Mouse (Mus musculus) right cerebral cortex, adult 2 months (tissue): ENCODE results near the gene Nhsl1.

Source experiments
- DNase-seq, 2 experiments: peaks; one replicate each; pipeline ENCODE4 v3.0.0; 2021 to 2022; ENCODE audit warnings: low spot score in 2 of 2

The Nhsl1 gene

DNA sequence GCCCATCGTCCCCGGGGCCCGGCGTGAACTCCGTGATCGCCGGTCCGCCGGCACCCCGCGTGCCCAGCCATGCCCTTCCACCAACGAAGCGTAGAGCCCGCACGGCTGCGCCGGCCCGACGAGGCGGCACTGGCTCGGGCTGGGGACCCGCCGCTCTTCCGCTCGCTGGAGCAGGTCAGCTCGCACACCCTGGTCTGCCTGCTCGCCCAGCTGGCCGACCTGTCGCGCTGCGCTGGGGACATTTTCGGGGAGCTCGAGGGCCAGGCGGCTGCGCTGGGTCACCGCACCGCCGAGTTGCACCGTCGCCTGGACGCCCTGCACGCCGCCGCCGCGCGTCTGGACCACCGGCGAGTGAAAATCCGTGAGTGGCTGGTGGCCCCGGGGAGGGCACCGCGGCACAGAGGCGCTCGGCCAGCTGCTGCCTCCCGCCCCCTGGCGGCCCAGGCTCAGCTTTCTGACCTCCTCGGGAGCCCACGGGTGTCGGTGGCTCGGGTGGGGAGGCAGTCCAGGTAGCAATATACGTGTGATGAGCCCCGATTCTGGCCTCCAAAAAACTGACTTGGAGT, at the start of gene Nhsl1:
TSS of gene Nhsl1 (plus strand) at position 70 of the 566 bp plus-strand sequence.
- peak in 1 of 2 experiments; percentile 17 for DNase-seq

DNA sequence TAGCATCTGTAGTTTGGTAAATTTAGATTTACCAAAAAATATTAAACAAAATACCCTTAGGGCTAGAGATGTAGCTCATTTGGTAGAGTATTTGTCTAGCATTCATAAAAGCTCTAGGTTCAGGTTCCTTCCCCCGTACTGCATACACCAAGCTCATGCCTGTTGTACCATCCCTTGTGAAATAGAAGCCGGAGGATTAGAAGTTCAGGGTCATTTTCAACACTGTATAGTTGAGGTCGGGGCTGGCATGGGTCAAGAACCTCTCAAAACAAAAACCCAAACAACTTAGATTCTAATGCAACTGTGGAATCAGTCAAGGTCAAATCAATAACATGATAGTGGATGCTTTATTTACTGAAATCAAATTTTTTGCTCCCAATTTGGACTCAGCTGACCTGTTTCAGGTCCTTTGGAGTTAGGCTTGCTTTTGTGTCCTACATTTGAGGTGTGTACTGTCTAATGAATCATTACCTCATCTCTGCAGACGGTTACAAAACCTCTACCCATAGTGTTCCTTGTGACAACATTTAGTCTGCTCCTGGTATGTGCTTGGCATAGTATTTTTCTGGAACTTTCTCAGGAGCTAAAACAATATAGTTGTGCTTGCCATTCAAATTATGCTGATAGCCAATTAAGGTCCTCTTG, 42.6 kb upstream of the Nhsl1 start:
- no peak for DNase-seq

DNA sequence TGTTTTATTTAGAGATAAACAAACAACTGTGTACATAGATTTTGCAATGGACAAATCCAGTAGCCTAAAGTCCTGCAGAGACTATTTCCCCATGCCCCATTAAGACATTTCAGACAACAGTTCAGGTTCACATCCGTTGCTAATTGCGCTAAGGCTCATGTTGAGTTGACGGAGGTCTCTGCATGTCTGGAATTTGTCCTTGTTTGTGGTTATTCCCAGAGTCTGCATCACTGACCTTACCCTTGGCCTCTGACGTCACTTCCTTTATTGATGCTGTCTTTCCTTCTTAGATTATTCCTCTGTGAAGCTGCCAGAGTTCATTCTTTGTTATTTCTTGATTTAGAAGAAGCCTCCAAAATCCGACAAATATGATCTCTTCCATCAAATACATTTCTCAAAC, 34.8 kb upstream of the Nhsl1 start:
- DNase-seq, result no peak

DNA sequence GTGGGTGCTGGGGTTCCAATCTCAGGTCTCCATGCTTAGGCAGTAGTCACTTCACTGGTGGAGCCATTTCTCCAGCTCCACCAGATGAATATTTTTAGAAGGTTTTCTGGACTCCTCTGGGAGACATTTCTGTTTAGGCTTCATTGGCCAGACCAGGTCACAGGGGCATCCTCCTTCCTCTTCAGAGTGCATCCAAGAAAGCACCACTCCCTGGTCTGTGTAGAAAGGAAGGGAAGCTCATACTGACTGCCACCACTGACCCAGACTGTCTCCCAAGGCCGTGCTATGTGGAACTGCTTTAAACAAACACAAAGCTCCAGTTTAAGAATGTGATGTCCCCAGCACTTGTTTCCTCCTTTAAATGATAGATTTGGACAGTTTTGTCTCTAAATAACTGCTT, 29.3 kb upstream of the Nhsl1 start:
- no peak for DNase-seq

DNA sequence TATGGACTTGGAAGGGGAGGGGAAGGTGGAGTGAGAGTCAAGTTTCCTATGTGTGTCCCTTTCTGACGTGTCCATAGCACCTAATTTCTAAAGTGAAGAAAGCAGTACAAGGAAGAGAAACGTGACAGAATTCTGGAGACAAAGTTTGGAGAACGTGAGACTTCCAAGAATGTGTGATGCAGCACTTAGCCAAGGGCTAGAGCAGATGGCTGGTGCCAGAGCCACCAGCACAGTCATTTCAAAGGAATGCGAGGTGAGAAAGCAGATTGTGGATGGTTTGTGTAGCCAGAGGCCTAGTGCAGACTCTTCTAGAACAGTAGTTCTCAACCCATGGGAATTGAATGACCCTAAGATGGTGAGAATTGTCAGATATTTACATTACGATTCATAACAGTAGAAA, 13.7 kb upstream of the Nhsl1 start:
- DNase-seq, result no peak

DNA sequence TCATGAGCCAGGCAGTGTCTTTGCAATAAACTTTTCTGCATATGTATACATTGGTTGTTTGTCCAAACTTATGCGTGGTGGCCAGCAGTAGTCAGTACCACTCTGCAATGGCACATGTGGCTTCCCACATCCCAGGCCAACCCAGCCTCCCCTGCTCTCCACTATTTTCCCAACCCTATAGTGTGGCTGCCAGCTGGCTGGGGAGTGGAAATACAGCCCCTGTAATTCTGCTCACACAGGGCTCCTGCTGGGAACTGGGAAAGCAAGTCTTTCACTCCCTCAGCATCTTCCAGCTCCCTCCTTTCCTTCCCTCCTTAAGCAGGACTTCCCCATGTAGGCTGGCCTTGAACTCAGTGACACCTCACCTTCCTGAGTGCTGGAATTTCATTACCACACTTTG, 3.7 kb upstream of the Nhsl1 start:
- DNase-seq, result no peak

DNA sequence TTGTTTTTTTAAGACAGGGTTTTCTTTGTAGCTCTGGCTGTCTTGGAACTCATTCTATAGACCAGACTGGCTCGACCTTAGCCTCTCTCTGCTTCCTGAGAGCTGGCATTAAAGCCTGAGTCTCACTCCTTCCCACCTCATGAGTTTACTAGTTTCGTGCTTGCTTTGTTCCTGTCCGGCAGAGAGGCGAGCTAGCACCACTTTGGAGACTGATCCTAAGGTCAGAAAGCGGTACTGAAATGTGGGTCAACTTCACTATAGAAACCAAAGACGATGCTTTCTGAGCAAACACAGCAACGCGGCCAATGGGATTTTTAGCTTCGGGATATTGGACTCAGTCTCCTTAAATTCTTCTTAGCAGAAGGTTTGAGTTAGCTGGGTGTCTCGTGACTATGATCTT, 1.3 kb upstream of the Nhsl1 start:
- no peak for DNase-seq

DNA sequence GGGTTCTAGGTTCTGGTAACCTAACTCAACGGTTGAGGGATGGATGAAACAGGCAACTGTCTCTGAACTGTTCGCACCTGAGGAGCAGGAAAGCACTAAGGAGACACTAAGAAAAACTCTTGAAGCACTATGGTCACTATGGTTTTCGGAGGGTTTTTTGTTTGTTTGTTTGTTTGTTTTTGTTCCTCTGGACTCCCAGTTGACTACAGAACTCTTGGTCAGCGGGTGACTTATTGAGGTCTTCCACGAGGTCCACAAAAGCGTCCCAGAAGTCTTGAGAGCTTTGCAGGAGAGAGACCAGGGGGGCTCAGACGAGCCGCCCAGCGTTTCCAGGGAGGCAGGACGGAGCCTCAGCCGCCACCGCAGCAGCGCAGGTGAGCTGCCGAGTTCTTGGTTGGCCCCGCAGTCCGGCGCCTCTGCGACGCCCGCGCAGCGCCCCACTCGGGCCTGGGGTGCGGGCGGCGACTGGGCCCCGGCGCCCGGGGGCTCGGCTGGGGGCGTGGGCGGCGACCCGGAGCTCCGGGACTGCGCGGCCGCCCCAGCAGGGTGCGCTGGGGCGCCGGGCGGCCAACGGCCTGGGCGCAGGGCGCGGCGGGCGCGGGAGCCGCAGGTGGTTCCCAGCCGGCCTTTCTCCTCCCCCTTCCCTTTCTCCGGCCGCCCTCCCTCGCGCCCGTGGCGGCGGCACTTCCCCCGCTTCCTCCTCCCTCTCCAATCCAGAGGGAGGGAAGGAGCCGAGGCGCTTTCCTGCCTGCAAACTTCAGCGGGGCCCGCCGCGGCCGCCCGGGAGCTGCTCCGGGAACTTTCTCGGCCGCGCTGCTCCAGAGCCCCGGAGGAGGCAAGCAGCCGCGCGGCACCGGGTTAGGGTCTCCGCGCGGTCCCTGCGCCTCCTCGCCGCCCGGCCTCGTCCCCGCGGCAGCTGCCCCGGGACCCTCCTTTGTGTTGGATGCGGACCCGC, 547 bp upstream of the Nhsl1 start:
- peak; percentile 27 to 32 for DNase-seq

DNA sequence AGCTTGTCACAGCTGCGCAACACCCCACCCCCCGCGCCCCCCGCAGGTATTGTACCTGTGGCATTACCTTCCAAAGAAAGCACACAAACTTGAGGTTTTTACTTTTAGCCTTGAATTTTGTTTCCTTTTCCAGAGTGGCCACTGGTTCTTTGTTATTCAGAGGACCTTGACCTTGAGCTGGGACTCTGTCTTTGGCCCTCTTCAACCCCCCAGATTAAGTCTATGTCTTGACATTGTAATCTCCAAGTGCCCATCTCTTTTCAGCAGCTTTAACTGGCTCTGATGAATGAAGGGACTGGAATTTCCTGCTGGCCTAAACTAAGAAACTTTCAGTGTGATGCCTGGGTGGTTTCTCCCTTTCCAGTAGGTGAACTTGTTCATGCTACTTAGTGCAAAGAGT, 906 bp downstream of the Nhsl1 start:
- no peak for DNase-seq

DNA sequence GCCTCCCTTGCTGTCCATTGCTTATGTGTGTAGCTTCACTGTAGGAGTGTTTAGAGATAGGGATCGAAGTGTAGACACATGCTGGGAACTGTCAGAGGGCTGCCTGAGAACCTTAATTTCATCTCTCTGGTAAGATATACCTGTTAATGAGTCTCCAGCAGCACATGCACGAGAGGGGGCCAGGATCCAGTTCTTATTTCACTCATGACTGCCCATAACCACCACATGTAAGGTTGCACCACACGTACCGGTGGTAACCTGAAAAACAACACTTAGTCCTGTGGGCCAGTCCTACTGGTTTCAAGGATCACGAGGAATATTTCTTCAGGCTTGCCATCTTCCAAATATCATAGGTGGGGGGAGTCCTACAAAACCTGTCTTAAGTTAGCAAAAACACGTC, 3.1 kb downstream of the Nhsl1 start:
- DNase-seq, result no peak

DNA sequence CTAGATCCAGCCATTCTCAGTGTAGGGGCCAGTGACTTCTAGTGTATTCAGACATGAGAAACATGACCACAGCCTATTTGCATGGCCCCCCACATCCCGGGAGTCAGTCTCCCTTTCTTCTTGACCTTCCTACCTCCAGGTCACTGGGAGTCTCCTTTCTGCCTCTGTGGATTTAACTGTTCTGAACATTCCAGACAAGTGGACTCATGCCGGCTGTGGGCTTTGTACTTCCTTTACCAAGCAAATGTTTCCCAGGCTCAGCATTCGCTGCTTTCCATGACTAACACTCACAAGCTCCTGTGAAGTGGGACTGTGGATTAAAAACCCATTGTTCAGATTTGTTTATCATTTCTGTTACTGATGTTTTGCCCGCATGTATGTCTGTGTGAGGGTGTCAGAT, 4.9 kb downstream of the Nhsl1 start:
- no peak for DNase-seq

DNA sequence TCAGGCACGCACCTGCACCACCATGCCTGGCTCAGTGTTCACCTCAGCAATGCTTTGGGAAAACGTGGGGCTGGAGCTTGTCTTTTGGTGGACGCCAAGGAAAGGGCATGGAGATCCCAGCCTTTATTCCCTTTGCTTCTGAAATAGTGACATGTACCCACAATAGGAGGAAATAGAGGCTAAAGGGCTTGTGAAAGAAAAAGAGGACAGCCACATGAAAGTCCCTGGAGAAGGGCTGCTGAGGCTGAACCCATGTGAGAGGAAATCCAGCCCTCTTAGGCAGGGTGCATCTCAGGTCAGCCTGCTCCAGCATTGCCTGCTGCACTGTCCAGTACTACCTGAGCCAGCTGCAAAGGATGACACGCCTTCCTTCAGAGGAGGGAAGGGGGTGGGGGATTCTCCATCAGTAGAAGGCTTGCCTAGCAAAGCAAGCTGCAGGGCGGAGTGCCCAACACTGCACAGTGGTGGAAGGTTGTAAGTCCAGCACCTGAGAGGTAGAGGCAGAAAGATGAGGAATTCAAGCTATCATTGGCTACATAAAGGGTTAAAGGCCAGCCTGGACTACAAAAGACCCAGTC, 9.6 kb downstream of the Nhsl1 start:
- DNase-seq, result no peak

DNA sequence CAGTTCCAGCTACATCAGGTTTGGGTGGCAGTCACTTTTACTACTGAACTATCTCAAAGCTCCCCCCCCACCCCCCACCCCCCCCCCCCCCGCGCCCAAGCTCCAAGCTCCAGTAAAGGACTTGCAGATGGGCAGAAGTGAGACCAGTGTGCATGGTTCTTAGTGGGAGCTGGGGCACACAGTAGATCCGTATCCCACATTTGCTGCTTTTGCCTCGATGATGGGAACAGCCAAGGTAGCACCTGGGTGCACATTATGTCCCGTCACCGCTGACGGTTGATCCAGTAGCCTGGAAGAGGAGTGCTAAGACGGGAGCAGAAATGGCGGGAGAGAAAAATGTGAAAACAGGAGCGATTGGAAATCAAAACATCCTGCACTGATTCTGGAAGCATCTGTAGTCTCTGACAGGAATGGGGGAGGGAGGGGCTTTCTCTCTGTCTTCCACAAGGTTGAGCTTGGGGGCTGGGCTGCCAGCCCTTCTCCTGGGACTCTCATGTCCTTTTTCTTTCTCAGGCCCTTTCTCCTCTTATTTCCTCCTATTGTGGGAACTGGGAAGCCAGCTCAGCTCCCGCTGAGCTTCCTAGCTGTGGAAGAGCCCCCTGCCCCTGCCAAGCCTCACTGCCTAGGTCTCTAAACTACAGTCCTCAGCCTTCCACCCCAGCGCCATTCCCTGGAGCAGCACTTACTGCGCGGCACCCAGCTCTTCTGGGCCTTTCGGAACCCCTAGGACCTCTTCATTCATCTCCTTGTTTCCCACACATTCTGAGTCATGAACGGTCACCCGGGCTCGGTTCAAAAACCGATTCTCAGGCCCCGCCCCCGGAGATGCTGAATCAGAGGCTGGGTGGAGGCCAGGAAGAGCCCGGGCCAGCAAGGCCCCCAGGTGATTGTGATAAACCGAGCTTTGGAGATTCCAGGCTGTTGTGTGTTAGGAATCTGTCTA, 10.6 kb downstream of the Nhsl1 start:
- DNase-seq, result no peak

DNA sequence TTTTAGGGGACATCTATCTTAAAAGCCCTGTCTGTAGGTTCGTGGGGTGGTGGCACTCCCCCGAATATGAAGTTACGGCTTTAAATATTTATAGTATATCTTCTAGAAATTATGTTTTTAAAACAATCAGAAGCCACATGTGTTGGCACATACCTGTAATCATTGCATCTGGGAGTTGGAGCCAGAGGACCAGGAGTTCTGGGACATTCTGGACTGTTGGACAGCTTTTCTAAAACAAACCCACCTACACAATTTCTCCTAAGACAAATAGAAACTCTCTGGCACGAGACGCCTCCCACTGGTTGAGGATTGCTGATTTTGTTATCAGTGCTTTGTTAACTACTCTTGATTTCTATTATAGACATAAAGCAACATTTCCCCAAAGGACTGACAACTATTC, 11.7 kb downstream of the Nhsl1 start:
- no peak for DNase-seq

DNA sequence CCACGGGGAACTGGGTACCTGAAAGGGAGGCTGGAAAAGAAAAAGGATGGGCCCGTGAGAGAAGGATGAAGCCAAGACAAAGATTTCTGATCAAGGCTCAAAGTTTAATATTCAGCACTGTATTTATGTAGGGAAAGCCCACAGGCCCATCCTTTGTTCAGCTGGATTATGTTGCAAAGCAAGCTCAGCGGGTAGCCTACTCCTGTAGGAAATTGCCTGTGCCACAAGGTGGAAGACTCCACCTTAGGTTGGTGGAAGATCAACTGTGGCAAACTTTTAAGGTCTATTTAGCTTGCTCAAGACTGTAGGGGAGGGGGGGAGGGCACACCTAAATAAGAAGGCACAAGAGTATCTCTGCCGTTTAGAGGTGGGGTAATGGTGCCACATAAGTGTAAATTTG, 14.8 kb downstream of the Nhsl1 start:
- no peak for DNase-seq

DNA sequence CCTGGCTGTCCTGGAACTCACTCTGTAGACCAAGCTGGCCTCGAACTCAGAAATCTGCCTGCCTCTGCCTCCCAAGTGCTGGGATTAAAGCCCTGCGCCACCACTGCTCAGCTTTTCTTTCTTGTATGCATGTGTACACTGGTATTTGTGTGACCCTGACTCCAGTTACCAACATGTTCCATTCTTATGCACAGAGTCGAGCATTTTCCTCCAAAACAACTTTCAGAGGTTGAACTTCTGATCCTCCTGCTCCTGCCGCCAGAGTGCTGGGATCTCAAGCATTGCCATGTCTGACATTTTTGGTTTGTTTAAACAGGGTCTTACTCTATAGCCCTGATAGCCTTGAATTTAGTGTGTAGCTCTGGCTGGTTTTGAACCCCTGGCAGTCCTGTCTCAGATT, 15.4 kb downstream of the Nhsl1 start:
- no peak for DNase-seq

DNA sequence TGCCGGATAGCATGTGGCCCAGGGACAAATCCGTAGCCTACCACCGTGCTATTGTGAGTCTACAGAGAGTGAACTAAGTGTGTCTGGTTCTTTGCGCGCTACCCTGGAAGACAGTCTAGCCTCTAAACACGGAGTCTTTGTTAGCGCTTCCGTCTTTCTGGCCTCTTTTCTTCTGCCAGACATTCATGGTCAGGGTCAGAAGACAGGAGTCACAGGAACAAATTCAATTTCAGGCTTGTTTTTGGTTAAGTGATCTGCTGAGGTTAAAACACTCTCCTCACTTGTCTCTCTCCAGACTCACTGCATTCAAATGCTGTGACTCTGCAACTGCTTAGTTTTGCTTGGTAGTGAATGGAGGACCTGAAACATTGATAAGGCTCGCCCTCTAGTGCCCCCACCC, 15.9 kb downstream of the Nhsl1 start:
- no peak for DNase-seq

DNA sequence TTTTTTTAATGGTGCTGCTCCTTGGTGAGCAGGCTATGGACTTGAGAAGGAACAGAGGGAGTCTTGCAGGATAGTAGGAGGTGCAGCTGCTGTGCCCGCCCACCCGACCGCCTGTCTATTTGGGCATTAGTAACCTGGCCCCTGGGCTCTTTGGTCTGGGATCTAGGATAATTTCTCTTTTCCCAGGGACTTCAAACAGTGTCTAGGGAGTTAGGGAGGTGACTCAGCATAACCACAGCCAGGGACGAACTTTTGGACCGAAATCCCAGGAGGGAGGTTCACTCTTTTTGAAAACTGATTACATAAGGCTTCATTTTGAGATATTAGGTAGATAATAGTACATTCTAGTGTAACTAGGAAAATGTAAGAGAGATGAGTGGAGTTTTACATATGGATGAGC, 18.9 kb downstream of the Nhsl1 start:
- DNase-seq, result no peak

DNA sequence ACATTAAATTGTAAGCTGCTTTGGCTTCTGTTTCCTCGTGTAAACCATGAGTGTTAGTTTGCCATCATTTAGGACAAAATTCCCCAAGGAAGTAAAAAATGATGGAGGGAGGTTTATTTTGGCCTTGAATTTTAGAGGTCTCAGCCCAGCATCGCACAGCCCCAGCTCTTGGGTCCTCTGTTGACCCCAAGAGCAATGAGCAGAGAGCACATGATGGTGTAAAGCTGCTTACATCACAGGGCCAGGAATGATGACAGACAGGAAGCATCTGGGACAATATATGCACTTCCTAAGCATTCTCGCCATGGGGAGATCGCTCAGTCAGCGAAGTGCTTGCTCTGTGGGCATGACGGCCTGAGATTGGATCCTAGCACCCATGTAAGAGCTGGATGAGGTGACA, 20.6 kb downstream of the Nhsl1 start:
- no peak for DNase-seq

DNA sequence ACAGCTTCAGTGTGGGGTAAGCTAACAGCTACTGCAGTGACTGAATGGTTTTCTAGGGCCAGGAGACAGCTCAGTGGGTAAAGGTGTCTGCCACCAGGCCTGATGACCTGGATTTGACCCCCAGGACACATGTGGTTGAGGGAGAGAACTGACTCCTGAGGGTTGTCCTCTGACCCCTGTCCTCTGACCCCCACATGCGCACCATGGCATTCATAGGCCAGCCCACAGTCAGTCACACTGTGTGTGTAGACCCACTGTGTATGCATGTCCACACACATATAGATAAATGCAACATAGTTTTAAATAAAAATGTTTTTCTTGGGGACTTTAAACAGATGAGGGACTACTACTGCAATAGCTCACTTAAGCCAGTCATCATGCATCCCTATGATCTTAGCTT, 22.1 kb downstream of the Nhsl1 start:
- DNase-seq, result no peak

DNA sequence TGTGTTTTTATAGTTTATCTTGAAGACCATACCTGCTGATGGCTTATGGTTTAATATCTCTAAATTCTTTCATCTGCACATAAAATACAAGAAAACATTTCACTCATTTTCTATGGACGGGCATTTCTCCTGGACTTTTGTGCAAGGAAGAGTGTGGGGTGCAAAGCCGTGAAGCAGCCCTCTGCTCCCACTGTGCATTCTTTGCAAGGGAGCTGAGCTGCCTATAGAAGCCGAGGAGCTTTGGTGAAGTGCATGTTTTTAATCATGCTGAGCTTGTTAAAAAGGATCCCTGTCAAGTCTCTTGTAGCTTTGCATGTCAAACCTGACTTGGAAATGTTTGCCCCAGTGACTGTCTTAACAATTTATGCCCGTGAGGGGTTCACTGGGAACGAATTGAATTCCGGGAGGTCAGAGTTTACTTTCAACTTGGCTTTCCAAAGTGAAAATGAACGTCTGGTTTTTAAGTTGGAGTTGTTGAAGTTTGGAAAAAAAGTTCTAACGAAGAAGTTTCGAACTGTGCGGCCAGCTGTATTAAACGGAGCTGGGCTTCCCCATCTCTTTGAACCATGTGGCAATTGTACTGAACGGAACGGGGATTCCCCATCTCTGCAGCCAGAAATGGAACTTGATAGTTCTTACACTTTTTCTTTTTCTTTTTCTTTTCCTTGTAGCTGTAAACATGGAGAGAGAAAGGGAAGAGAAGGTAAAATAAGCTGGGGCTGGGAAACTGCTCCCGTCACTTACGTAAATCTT, 22.8 kb downstream of the Nhsl1 start:
- DNase-seq, result no peak
